Mouse (Mus musculus): ENCODE data around the gene Stx16.

DNA sequence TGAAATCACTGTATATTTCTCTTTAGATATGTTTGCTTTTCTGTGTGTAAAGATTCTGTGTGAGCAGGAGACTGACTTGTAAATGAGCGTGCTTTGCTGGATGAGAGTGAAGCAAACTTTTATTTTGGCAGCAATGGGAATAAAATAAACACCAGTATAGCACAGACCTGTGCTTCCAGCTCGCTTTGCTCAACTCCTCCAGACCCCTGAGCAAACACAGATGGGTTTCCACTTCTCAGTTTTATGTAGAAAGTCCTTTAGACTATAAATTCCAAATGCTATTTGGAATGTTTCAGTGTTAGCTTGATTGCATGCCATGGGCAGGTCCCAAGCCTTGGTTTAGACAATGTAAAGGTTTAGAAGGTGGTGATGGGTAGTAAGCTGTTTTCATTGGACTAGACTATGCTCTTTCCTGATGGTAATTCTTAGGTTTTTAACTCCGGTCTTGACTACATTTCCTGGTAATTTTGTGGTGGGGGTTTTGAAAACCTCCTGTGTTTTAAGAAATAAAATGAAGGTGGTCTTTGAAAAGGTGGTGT is 6.3 kb downstream of the Stx16 start:
- TF ChIP-seq ZKSCAN1 (IDR thresholded peaks at IDR 0.05; ENCODE audit: low read depth, low read length) (no peak), CTCF (IDR thresholded peaks at IDR 0.05 in 2 of 3, conservative IDR thresholded peaks at IDR 0.05 in 1 of 3; ENCODE audit: control insufficient read depth in 1 of 3, insufficient read depth in 1 of 3, low read depth in 2 of 3, low read length in 3 of 3, poor library complexity in 1 of 3, severe bottlenecking in 1 of 3) (no peak), RCOR1 (IDR thresholded peaks at IDR 0.05; ENCODE audit: low read depth, low read length) (no peak), USF2 (IDR thresholded peaks at IDR 0.05; ENCODE audit: borderline replicate concordance in 1 of 2, insufficient read depth in 1 of 2, low read depth in 1 of 2, low read length in 2 of 2) (no peak), EP300 (IDR thresholded peaks at IDR 0.05; ENCODE audit: low read depth in 1 of 2, low read length in 2 of 2) (no peak), MYB (IDR thresholded peaks at IDR 0.05; ENCODE audit: low read depth, low read length) (no peak), E2F4 (IDR thresholded peaks at IDR 0.05; ENCODE audit: borderline replicate concordance, low read depth, low read length) (no peak), ZMIZ1 (IDR thresholded peaks at IDR 0.05; ENCODE audit: low read depth, low read length) (no peak), USF1 (IDR thresholded peaks at IDR 0.05; ENCODE audit: low read depth, low read length) (no peak), NRF1 (IDR thresholded peaks at IDR 0.05; ENCODE audit: insufficient read depth, low read depth, low read length, poor library complexity, severe bottlenecking) (no peak), ZC3H11A (IDR thresholded peaks at IDR 0.05; ENCODE audit: low read depth, low read length) (no peak), POLR2AphosphoS2 (IDR thresholded peaks at IDR 0.05; ENCODE audit: low read length) (no peak), MAZ (IDR thresholded peaks at IDR 0.05; ENCODE audit: low read depth, low read length) (no peak), POLR2A (IDR thresholded peaks at IDR 0.05; ENCODE audit: control insufficient read depth in 1 of 2, insufficient read depth in 1 of 2, low read depth in 1 of 2, low read length in 2 of 2, poor library complexity in 1 of 2) (no peak)

All from MEL (cell line).